Mouse (Mus musculus) lung, postnatal 36 days (tissue): ENCODE measurements around the gene Defb20.

ENCODE experiments used
- DNase-seq: peaks from one replicate; pipeline ENCODE4 v3.0.0; 2022; ENCODE audit warnings: mixed read lengths

Defb20 gene

DNA sequence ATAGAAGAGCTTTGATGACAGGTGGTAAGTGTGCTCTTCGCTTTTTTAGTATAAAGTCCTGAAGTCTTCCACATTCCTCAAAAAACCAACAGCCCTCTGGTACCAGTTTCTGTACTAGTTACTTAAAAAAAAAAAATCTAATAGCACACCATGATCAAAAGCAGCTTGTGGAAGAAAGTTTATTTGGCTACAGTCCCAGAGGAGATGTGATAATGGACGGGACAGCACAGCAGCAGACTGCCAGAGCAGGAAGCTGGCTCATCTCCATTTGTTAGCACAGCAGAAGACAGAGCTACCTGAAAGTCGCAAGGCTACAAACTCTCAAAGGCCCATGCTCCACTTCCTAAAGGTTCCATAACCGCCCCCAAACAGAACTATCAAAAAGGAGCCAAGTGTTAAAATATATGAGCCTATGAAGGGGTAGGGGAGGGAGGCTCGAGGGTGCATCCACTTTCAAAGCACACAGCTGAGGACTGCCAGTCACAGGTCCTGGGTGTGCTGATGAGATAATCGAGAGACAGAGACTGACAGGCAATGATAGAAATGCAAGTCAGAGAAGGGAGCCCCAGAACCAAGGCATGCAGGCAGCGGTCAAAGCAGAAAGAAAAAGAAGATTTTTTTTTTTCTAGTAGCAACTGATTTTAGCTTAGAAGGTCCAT lies 23.5 kb downstream of the Defb20 start:
- DNase-seq: no peak

DNA sequence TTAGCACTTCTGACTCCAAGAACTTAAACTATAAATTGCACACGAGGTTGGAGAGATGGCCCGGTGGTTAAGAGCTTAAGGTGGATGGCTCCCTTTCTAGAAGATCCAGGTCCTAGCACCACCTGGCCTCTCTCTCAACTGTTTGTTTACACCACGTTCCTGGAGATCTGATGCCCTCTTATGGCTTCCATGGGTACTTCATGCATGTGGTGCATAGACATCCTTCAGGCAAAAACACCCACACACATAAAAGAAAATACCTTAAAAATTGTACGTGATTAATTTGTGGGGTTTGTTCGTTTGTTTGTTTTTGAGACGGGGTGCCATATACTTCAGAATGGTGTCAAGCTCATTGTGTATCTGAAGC lies 24.0 kb downstream of the Defb20 start:
- DNase-seq: no peak

DNA sequence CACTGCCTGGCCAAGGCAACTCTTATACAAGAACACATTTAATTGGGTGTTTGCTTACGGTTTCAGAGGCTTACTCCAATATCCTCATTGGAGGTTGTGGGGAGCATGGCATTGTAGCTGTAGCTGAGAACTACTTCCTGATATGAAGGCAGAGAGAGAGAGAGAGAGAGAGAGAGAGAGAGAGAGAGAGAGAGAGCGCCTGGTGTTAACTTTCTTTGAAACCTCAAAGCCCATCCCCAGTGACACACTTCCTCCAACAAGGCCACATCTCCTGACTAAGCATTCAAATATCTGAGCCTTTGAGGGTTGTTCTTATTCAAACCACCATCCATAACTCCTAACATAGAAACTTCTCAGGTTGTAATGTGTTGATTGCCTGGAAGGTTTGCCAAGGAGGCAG lies 27.1 kb downstream of the Defb20 start:
- no peak for DNase-seq

DNA sequence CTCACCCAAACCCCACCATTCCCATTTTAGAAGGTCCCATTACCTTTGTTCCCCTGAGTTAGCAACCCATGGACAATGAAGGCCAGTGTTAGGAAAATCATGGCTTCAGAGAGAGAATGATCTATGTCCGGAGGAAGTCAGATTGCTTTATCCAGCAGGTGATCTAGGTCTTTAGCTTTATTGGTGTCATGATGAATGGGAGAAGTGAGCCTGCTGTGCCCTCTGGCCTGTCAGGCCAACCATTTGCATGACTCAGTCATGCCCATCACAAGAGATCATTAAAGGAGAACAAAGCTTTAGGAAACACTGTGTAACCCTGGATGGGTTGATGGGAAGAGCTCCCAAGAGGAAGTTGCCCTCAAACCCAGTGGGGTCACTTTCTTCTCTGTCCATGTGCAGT lies 34.7 kb downstream of the Defb20 start, which contains the start of gene Defb26:
TSS of gene Defb26 (minus strand) at position 101 of the 400 bp plus-strand sequence.
- no peak for DNase-seq

DNA sequence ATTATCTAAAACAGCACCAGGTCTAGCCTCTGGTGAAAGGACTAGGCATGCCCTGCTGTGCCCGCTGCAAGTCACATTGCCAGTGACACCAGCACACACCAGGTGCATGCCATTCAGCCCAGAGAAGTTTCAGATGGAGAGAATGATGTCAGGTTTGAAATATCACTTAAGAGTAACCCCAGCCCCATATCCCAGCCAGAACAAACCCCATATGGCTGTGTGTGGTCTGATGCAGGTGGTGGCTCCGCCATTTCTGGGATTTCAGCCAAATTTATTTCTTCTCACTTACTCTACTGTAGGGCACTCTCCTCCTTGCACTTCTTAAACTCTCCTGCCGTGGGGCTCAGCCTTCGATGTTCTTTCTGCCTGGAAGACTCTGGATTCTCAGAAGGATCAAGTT lies 39.2 kb downstream of the Defb20 start:
- no peak for DNase-seq

DNA sequence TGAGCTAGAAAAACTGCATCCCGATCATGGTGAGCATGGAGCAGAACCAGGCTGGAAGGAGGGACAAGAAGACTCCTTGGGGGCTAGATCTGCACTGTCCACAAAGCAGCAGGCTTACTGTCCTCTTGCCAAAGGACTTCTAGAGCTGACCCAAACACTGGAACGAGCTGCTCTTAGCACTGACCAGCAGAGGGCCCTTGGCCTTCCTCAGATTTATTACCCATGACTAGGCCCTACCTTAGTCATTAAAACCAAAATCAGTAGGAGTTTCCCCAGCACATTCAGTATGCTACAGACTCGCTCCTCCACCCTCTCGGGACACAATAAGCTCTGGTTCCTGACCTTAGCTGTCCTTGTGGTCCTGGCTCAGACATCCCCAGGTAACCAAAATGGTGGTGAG lies 41.1 kb downstream of the Defb20 start, which contains the start of gene Defb28:
TSS of gene Defb28 (plus strand) at position 275 of the 400 bp plus-strand sequence.
- no peak for DNase-seq
